Mouse (Mus musculus) kidney, postnatal 25 days (tissue): Measurements from ENCODE around the gene Alg14.

Experiments used
- DNase-seq, 2 experiments: peaks; one replicate each; pipeline ENCODE4 v3.0.0; 2021; ENCODE audit warnings: mixed read lengths in 2 of 2

The Alg14 gene

DNA sequence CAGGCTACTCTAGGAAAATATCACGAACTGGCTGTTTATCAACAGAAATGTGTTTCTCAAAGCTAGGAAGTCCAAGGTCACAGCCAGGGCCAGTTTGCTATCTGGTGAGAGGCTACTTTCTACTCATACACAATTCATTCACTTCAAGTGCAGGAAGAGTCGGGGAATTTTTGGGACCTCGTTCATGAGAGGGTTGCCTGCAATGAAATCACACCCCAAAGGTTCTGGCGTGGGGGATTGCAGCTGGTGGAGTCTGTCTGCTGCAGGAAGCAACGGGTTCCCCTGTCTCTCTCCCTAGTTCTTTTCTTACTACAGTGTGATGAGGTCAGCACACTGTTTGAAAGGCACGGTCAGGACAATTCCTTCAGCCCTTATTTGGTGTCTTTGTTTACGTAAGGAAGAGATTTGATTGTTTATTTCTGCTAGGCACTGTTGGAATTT lies 48.8 kb downstream of the Alg14 start:
- DNase-seq, result peak; percentile 16 to 43

DNA sequence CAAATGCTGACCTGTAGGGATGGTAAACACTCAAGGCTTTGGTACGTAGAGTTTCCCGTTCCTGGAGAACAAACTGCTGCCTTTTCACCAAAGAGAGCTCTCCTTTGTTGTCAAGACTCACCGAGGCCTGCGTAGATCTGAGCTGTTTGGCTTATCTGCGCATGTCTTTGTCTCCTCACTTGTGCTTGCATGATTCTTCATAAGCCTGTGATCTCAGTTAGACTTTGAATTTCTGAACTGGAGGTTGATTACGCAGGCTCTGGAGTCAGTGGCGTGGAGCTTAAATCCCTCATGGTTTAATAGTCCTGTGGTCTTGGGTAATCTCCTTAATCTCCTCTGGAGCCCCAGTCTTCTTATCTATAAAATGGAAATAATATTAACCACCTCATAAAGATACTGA lies 51.7 kb downstream of the Alg14 start:
- no peak for DNase-seq

DNA sequence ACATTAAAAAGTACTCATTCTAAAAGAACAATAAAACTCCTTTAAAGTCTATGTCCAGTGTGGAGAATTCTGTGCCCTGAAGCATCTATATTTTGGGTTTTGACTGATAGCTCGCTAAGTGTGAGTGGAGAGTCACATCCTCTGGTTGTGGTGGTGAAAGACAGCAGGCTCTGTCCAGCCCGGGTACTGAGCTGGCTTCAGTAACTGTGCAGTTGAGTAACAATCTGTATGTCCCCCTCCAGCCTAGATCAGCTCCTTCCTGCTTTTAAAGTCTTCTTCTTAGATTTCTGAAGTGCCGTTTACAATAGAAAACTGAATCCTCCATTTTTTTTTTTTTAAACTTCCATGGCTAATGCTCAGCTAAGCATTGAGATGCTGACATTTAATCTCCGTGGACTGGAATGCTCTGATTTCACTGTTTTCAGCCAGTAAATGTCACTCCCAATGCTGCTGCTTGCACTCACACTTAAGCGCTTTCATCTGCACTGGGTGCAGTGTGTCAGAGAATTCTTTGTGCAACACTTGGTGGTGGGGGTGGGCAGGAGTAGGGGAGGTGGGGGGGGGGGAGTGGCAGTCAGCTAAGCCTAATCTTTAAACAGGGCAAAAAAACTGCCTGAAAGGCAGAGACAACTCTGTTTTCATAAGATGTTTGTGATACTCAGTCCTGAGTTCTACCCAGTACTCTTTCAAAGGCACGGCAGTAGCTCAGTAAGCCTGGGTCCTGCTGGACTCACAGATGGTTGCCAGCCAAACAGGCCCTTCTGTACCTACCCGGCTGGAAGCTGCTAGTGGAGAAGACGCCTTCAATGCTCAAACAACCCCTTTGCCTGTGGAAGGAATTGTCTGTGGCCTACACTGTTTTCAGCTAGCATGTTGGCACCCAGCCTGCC lies 52.7 kb downstream of the Alg14 start:
- no peak for DNase-seq

DNA sequence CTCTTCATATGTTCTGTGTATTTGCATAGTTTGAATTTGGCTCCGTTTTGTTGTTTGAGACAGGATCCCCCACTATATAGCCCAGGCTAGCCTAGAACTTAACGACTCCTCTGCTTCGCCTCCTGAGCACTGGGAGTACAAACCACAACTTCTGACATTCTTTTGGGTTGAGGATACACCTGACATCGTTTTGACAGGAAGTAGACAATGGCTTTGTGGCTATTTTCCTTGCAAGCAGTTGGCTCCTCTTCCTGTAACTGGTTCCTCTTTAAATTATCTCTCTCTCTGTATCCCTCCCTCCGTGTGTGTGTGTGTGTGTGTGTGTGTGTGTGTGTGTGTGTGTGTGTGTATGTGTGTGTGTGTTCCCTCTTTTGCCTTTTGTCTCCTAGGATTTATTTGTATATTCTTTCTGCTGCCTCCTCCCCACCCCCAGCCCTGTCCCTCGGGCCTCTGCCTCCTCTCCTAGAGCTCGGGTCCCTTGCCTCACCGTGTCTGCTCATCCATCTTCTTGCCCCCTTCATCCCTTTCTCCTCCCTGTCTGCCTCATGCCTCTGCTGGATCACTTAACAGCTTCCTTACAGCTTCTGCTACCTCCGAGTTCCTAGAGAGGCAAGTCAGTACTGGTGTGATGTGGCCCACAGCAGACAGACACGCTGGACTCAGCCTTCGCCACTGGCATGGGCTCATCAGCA lies 53.5 kb downstream of the Alg14 start:
- peak in 1 of 2 experiments; percentile 9 for DNase-seq

DNA sequence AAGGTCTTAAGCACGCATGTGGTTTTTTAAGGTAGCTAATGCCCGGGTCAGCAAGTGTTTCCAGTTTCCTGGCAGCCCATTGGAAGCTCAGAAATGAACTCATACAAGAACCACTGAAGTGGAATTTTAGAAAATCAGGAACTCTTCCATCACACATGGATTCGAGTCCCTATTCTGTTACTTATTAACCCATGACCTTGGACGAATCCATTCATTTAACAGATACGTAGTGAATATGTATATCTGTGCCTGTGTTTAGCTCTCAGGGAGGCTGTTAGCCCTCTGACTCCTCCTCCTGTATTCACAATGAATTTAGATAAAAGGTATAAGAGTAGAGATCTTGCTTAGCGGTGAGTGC lies 54.0 kb downstream of the Alg14 start:
- DNase-seq, result peak in 1 of 2 experiments; percentile 47

DNA sequence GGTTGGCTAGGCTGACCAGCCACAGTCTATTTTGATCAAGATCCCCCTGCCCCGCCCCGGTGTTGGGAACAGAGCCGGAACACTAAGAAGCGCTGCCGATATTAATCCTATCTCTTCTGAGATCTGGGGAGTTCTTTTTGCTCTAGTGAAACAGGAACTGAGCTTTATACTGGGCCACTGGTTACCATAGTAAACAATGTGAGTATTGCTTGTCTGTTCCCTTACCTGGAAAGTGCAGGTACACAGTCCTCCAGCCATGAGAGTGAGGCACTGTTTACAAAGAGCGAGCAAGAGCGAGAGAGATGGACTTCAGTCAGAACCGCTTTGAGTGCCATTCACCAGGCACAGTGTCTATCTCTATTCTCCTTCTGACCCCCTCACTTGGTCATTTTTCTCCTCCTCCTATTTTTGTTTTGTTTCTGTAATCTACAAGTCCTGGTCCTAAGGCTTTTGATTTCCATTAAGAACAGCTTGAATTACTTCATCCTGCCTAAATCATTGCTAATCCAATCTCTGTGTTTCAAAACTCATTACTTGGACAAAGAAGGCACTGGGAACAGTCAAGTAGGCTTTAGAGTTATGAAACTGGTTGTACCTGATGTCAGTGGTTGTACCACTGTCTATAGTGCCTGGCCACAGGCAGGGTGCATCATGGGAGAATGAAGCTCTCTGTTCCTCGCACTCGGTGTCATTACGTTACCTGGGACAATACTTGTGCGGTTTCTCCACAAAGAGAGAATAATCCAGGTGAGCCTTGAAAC lies 55.1 kb downstream of the Alg14 start:
- no peak for DNase-seq

DNA sequence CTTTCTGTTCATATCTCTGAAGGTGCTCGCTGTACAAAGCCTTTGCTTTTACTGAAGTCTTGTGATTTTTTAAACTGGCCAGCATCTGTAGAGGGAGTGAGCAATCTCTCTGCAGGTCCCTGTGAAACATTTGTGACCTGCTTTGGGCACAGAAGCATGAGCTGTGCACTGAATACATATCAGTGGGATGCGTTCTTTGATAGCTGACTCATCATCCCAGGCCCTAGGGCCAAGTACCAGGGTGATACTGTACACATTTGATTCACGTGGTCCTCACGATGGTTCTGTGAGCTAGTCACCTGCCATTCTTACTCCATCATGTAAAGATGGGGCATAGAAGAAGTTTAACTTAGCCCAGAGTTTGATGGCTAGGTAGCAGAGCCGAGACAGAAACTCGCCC lies 57.2 kb downstream of the Alg14 start:
- no peak for DNase-seq

DNA sequence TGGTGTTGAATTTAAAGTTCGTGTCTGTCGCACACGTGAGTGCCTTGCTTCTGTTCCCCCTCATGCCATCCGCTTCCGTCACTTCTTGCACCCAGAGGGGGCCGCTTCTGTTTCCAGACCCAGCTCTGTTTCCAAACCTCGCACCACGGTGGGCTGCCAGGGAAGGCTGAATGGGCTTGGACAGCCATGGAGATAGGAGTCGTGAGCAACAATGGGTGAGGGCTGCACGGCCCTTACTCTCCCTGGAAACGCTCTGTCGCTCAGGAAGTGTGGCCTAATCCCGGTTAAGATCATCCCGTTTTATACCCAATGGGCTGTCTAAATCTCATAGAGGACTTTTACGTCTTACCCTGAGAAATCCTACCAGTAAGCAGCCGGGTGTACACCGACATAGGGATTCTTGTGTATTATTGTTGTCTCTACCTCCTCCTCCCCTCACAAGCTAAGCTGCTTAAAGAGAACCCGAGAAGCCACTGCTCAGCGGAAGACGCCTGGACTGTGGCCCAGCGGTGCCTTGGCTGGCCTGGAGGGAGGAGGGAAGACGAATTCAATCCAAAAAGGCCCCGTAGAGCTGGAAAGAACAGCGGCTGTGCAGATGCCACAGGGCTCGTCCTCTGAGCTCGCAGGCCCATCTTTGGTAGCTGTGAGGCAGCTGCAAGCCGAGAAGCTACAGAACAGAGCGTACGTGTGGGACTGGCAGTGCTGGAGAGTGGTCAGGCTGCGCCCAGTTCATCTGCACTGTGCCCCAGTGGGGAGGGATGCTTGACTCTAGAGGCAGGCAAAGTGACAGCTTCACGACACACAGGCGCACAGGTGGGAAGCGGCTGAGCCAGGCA lies 58.0 kb downstream of the Alg14 start:
- peak in 1 of 2 experiments; percentile 26 for DNase-seq

DNA sequence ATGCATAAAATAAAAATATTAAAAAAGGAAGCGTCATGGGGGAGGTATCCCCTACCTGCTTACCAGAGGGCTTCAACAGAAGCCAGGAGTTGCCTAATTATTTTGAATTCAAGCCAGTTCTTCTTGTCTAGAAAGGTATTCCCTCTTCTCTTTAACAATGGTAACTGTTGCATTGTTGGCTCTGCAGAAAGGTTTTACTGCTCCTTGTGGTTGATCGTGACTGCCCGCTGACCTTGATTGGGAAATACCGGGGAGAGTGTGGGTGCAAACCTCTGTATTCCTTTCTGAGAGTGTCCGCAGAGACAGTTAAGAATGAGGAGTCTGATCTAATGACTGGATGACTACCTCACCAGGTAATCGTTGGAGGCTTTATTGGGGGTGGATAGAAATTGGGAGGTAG lies 59.7 kb downstream of the Alg14 start:
- DNase-seq, result no peak

DNA sequence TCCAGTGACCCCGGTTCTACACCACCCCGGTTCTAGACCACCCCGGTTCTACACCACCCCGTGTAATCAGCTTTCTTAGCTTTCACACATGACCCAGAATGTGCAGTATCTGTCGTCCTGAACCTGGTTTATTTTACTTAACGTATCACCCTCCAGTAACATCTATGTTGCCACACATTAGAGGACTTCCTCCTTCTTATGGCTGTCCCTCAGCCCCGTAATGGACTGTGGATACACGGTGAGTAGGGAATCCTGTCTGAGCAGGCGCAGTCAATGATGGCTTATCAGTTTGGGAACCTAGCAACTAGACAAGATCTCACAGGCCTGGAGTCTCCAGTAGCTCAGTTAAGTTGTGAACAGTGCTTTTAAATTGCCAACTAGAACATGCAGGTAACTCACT lies 62.7 kb downstream of the Alg14 start:
- DNase-seq, result no peak

DNA sequence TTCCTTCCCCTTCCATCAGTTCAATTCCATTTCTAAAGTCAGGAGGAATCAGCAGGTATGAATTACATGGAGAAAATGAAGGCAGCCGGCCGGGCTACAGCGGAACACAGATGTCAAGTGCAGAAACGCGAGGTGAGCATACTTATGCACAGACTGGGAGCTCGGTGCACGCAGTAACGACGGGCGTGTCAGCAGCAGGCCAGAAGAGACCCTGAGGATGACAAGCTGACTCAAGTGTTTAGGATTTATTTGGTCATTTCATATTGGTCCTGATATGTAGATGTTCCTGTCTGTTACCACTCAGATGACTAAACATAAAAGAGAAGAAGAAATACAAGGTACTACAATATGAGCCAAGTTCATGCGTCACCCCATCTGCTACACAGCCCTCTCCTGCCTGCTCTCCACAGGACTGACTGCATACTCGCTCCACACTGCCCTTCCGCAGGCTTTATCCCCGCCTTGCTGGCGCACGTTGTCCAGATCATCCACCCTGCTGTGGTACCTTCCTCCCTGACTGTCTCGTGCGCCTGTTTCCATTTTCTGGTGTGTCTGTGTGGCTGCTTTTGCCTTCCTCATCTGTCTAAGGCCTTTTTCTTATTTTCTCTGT lies 63.4 kb downstream of the Alg14 start:
- no peak for DNase-seq

DNA sequence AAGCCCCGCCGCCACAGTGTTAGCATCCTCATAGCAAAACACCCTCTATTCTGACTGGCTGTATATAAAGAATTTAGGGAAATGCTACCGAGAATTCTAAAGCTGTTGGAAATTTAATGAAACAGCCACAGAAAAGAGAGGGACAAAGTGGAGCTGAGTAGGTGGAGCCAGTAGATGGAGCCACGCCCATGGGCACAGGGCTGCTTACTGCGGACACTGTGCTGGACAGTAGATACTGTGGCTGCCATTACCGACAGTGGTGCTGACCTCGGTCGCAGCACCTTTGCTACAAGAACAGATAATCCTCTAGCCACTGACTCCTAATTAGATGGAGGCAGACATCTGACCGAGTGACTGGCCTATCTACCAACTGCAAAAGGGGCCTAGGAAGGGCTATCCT lies 64.0 kb downstream of the Alg14 start:
- peak in 1 of 2 experiments; percentile 30 for DNase-seq

DNA sequence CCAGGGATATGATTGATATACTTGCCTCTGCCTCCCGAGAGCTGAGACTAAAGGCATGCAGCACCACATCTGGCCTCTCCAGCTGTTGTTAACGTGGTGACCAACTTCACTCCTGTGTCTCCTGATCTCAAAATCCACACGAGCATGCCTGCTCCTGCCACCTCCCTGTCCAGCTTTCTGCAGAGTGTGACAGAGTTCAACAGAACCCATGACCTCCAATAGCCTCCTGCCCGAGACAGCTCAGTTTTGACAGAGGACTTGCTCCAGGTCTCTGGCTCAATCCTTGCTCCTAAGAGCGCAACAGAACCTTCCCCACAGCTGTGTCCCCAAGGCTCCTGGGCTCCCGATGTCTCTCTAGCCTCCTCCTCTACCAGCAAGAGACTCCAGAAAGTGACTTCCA lies 64.5 kb downstream of the Alg14 start:
- DNase-seq, result no peak

DNA sequence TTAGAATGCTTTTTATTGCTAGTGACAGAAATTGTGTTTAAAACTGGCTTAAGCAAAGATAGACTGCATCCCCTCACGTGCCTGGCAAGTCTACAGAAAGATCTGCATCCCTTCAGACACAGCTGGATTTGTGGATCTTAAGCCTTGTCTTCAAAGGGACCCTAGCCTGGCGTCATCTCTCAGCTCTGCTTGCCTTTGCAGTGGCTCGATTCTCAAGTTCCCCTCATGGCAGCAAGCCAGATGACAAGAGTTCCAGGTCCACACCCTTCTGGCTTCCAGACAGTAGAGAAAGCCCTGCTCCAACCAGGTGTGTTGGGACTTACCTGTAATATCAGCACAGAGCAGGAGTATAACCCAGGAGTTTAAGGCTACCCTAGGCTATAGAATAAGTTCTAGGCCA lies 65.5 kb downstream of the Alg14 start:
- DNase-seq, result peak; percentile 45 to 46

DNA sequence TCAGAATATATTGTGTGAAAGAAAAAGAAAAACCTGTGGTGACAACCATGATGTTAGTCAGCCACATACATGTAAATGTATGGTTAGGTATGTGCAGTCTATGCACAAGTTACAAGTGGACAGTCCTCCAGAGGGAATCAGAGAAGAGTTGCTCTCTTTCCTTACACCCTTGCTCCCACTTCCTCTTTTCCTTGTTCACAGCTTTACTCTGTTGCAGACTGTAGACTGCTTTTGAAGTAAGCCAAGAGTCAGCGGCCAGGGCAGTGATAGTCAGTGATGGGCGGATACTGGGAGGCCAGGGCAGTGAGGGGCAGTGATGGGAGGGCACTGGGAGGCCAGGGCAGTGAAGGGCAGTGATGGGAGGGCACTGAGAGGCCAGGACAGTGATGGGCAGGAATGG lies 66.7 kb downstream of the Alg14 start:
- DNase-seq, result no peak

DNA sequence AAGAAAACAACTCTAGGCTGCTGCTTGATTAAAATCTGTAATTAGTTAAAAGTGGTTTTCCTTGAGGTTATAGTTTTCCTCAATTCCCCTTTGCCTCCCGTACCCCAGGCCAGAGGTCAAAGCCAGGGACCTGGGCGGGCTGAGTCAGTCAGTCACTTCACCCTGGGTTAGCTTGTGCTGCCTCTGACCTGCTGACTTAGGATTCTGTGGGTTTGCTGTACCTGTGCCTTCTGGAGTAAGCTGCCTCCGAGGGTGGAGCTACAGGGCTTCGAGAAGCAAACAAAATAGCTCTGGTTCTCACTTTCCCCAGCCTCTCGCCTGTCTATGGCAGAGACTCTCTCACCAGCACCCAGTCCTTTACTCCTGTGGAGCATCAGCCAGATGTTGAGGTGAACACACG lies 67.3 kb downstream of the Alg14 start:
- DNase-seq, result peak in 1 of 2 experiments; percentile 43

DNA sequence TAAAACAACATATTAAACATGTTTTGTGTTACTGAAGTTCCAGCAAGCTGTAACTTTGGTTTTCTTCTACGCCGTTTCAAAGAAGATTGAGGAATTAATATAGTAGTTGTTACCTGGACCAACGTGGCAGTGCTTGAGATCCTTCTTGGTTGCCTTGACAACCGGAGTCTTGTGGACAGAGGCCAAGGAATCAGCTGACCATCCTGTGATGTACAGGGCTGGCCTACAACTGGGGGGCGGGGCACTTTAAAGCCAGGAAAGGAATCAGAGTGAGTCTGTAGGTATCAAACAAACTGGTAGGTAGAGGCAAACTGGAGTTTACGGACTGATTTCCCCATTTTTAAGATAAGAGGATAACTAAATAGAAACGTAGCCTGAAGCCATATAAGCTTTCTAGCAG lies 67.7 kb downstream of the Alg14 start:
- peak; percentile 62 to 65 for DNase-seq

DNA sequence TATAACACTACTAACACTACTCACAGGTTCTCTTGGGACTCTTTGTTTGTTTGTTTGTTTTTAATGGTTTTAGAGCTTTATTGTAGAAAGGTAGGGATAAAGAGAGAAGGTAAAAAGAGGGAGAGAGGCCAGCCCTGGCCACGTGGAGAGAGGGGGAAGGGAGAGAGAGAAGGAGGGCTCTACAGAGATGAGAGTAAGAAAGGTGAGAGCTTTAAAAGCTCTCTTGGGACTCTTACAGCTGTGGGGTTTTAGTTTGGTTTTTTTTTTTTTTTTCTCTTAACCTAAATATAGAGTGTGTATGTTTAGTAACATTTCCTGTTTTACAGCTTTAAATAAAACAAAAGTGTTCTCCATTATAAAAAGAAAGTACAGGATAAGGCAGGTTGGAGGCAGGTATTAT lies 70.4 kb downstream of the Alg14 start:
- no peak for DNase-seq

DNA sequence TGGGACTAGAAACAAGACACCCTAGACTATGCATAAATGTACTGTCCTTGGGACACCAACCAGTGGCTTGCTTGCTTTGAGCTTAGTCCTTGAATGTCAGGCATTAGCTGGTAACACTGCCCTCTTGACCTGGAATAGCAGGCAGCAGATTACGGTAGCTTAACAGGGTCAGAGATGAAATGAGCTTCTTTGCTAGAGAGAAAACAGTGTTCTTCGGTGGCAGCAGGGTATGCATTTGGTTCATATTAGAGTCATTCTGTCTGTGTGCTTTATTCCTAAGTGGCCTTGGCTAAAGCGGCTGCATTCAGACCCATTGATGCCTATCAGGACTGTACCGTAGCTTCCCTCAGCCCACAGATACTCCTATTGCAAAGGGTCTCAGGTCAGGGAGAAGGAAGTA lies 72.8 kb downstream of the Alg14 start:
- no peak for DNase-seq

DNA sequence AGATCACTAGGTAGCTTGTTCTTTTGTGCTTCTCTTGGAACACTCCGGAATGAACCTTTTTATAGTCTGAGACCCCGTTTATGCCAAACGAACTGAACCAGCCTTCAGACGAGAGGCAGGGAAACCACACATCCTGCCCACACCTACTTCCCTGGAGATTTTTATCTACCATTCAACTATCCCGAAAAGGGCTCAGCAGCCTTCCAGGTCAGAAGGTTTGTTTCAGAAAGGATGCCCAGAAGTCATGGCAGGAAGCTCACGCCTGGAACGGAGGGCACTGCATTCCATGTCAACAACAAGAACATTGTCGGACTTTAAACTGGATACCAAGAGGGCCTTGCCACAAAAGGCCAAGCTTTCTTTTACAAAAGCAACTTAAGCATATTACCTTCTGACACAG lies 73.6 kb downstream of the Alg14 start:
- peak; percentile 38 to 72 for DNase-seq

DNA sequence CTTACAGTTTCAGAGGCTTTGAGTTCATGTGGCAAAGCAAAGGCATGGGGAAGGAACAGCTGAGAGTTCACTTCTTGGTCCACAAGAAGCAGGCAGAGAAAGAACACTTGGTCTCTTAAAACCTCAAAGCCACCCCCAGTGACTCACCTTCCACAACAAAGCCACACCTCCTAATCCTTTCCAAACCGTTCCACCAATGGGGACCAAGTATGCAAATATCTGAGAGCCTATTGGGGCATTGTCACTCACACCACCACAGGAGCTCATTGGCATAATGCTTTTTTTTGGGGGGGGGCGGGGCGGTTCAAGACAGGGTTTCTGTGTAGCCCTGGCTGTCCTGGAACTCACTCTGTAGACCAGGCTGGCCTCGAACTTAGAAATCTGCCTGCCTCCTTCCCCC lies 77.0 kb downstream of the Alg14 start:
- no peak for DNase-seq

DNA sequence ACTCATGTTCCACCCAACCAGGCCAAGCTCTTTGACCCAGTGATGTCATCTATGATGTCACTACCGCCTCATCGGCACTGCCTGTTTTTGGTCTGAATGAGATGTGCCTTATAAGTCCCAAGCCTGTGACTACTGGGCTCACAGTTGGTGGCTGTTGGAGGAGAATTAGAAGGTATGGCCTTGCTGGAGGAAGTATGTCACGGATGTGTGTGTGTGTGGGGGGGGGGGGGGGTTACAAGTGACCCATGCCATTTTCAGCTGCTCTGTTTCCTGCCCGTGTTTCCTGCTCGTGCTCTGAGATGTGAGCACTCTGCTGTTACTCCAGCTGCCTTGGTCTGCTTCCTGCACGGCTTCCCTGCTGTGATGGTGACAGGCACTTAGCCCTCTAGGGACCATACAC lies 77.9 kb downstream of the Alg14 start:
- DNase-seq, result peak in 1 of 2 experiments; percentile 55
